Mouse (Mus musculus) thymus, adult 2 months (tissue): ENCODE results near the gene Scamp2. TPM values are rescaled to one million over a fixed set of nuclear protein-coding genes. Genes with fewer than 3 reads are reported as not detected.

Experiments
- DNase-seq: peaks from one replicate; pipeline ENCODE4 v3.0.0; 2021
- H3K27ac ChIP-seq: fragments of 200-500 bp; 2 replicates; pipeline ENCODE4 v1.5.1; 2012; ENCODE audit warnings: low read length, control low read depth; ENCODE audit not compliant: control insufficient read depth, insufficient read depth
- H3K27me3 ChIP-seq: fragments of 200-500 bp; 2 replicates; pipeline ENCODE4 v1.6.1; 2012; ENCODE audit warnings: mild to moderate bottlenecking, low read length, moderate library complexity, mixed read lengths; ENCODE audit not compliant: control insufficient read depth, insufficient read depth
- H3K36me3 ChIP-seq: fragments of 200-500 bp; 2 replicates; pipeline ENCODE4 v1.6.1; 2012; ENCODE audit warnings: mild to moderate bottlenecking, low read length, moderate library complexity; ENCODE audit not compliant: control insufficient read depth, insufficient read depth
- H3K4me1 ChIP-seq: fragments of 200-500 bp; replicated peaks from 2 replicates; pipeline ENCODE4 v1.6.1; 2012; ENCODE audit warnings: low read length; ENCODE audit not compliant: control insufficient read depth, insufficient read depth
- H3K4me3 ChIP-seq: fragments of 200-500 bp; 2 replicates; pipeline ENCODE4 v1.5.1; 2012; ENCODE audit warnings: mild to moderate bottlenecking, low read length, control low read depth, moderate library complexity; ENCODE audit not compliant: control insufficient read depth, insufficient read depth
- CTCF ChIP-seq: fragments of 200-500 bp; IDR thresholded peaks from 2 replicates; pipeline ENCODE4 v1.5.1; 2012; ENCODE audit warnings: mild to moderate bottlenecking, control low read depth, low read length, moderate library complexity, borderline replicate concordance; ENCODE audit not compliant: control insufficient read depth, poor library complexity, insufficient read depth; ENCODE audit errors: extremely low read depth
- POLR2A ChIP-seq: fragments of 200-500 bp; IDR thresholded peaks from 2 replicates; pipeline ENCODE4 v1.6.1; 2012; ENCODE audit warnings: mild to moderate bottlenecking, low read length, control low read depth, moderate library complexity; ENCODE audit not compliant: control insufficient read depth, poor library complexity, insufficient read depth; ENCODE audit errors: extremely low read depth
- WGBS: fragments of 180-500 bp; shearing (Covaris S2); methylation state at CpG from one replicate; pipeline ENCODE4 v1.1.7; 2018; 5-methylcytosine and 5-hydroxymethylcytosine counted together
- polyA plus RNA-seq: library from polyadenylated mRNA; depleted of rRNA; stranded (reverse); fragments of >200 nt; gene quantifications from 2 replicates; pipeline ENCODE4 v1.2.3, GENCODE M21; 2012

Scamp2 gene
- polyA plus RNA-seq, 1 experiment: 134 TPM

DNA sequence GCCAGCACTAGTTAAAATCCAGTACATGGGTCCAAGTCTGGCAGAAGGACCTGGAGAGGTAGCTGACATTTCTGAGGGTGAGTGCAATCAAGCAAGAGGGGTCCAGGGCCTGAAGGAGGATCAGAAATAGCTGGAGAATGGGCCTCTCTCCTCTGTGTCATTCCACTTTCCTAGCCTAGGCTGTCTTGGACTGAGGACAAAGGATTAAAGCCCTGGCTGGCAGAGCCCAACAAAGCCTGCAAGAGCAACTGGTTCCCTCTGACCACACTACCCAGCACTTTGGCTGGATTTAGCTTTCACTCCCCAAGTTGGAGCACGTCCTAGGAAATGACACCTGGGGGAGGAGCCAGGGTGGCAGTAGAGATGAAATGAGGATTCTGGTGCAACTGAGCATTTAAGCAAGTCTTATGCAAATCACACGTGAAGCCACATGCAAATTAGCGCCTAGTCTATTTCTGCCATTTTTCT is 49.6 kb downstream of the Scamp2 start:
- Histone ChIP-seq H3K27ac (no peak overlapping the region), H3K27me3 (no peaks in the 10 kb centered on the region), H3K4me3 (no peak overlapping the region), H3K4me1 (no peaks in the 10 kb centered on the region), H3K36me3 (no peaks in the 10 kb centered on the region)
- no peak for DNase-seq
- WGBS: 57% methylated on average over 3 of the region's 3 CpGs
- no peak for TF ChIP-seq POLR2A
- TF ChIP-seq CTCF: no peak

DNA sequence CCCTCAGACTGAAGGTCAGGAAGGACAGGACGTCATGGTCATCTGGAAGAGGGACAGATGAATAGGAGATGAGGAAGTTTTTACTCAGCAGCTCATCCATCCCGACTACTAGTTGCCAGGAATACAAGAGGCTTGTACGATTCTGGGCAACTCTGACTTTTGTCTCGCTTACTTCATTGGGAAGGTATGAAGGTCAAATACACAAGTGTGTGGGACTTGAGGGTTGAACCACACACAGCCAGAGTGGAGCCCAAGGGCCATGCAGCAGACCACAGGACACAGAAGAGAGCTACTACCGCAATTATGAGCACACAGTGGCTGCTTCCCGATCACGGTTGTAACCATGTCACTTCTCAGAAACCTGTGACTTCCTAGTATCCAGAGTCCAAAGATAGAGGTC is 51.8 kb downstream of the Scamp2 start:
- Histone ChIP-seq H3K27ac (no peak overlapping the region), H3K36me3 (no peaks in the 10 kb centered on the region), H3K4me1 (peaks cover 4% of the 10 kb centered on the region; the same call in 1 of the 2 replicates), H3K27me3 (no peaks in the 10 kb centered on the region), H3K4me3 (no peak overlapping the region)
- TF ChIP-seq CTCF: no peak
- no peak for TF ChIP-seq POLR2A
- WGBS: 84% methylated on average over 7 of the region's 7 CpGs
- no peak for DNase-seq

DNA sequence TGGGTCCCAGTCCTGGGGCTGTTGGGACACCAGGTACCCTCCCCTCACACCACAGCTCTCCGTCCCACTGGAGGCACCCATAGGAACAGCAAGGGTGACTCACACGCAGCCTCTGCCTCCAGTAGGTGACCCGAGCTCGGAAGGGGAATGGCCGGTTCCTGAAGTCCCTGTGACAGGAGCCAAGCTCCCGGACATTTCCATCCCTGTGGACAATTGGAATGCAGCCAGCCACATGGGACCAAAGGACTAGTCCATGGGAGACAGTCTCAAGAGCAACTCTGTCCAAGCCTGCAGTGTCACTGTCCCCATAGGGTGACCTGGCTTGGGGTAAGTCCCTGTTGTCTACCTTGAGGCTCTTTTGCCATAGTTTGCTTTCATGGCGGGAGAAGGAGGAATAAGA is 53.2 kb downstream of the Scamp2 start:
- Histone ChIP-seq H3K27me3 (no peaks in the 10 kb centered on the region), H3K4me3 (no peak overlapping the region), H3K36me3 (no peaks in the 10 kb centered on the region), H3K27ac (no peak overlapping the region), H3K4me1 (peaks cover 7% of the 10 kb centered on the region)
- no peak for DNase-seq
- 98% methylated on average over 7 of the region's 7 CpGs for WGBS
- TF ChIP-seq POLR2A (no peak), CTCF (no peak)

DNA sequence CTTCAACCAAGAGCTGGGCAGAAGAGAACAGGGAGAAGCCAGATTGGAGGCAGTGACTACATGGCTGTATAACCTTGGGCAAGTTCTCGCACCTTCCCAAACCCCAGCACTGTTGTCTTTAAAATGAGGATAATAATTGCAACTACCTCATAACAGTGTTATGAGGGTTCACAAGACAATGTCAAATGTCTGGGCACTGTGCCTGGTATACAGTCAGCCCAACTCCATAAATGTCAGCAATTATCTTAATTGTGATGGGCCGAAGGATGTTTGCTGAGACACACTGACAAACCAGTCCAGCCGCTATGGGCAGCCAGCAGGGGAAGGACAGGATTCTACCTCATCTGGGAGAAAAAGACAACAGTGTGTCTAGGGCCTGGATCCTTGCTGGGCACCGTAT is 54.0 kb downstream of the Scamp2 start:
- TF ChIP-seq POLR2A (no peak), CTCF (no peak)

DNA sequence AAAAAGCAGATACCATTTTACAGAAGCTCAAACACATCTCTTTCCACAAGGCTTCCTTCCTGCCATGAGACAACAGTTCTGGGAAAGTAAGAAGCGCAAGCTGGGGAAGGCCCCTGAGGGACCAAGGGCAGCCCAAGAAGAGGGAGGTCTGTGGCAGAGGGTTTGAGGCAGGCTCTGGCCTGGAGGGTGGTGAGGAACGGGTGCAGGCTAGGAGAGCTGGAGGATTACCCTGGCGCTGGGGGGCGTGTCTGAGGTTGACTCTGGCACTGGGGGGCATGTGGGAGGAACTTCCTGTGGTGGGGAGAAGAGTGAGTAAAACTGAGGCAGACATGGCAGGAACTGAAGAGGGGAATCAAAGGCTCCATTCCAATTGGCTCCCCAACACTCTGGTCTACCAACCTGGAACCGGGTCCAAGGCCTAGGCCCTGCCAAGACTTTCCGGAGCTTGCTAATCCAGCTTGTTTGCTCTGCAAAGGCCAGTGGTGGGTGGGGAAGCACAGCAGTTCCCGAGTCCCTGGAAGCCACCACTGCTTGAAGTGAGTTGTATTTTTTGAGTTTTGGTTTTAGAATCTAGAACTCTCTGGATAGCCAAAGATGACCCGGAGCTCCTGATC is 56.9 kb downstream of the Scamp2 start:
- no peak for DNase-seq
- WGBS: 43% methylated on average over 8 of the region's 8 CpGs
- Histone ChIP-seq H3K4me1 (peaks cover 14% of the 10 kb centered on the region), H3K27ac (no peak overlapping the region), H3K36me3 (no peaks in the 10 kb centered on the region), H3K27me3 (no peaks in the 10 kb centered on the region), H3K4me3 (no peak overlapping the region)
- TF ChIP-seq CTCF (no peak), POLR2A (no peak)

More for the DNA sequence above, 54.0 kb downstream of the Scamp2 start:
- DNase-seq: no peak
- Histone ChIP-seq H3K36me3 (no peaks in the 10 kb centered on the region), H3K4me3 (no peak overlapping the region), H3K4me1 (peaks cover 7% of the 10 kb centered on the region), H3K27ac (no peak overlapping the region), H3K27me3 (no peaks in the 10 kb centered on the region)
- WGBS: 90% methylated on average over 4 of the region's 4 CpGs

DNA sequence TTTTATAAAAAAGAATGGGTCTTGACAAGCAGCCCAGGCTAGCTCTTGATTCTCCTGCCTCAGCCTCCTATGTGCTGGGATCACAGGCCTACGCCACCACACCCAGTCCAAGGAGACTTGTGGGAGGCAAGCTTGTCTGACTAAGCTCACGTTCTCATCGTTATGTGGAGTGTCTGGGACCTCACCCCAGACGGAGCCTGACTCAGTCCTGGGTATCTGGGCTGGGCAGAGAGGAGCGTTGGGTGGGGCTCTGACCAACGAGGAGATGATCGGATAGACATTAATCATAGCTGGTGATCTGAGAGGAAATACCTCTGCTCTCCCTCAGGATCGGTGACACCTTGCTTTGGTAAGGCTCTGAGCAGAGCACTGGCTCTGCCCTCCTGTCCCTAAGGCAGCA is 58.1 kb downstream of the Scamp2 start:
- Histone ChIP-seq H3K27ac (no peak overlapping the region), H3K36me3 (no peaks in the 10 kb centered on the region), H3K4me1 (peaks cover 14% of the 10 kb centered on the region), H3K27me3 (no peaks in the 10 kb centered on the region), H3K4me3 (no peak overlapping the region)
- no peak for DNase-seq
- TF ChIP-seq CTCF (no peak), POLR2A (no peak)
- WGBS: 88% methylated on average over 8 of the region's 8 CpGs

DNA sequence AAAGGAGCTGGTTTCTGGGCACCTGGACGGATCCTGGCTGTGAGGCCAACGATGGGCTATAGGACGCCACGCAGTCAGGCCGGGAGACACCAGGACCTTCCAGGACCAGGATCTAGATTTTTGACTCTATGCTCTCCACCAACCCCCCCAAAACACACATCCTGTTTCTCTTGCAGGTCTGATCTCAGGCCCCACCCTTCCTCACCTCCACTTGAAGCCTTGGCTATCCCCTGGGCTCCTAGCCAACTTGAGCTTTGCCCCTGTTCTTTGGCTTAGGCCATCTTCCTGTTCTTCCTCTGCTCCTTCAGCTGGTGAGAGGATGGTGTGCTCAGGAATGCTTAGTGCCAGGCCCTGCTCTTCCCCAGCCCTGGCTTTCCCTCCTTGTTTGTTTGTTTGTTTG is 59.9 kb downstream of the Scamp2 start, which contains the start of gene Lman1l:
Gene Lman1l (minus strand): TSS at position 101 of the 400 bp plus-strand sequence.
- no peak for DNase-seq
- WGBS: 93% methylated on average over 5 of the region's 5 CpGs
- TF ChIP-seq CTCF (no peak), POLR2A (no peak)
- Histone ChIP-seq H3K4me1 (peaks cover 14% of the 10 kb centered on the region), H3K27ac (no peak within 1 kb of the TSS), H3K36me3 (peaks cover 11% of the 10 kb centered on the region), H3K4me3 (no peak within 1 kb of the TSS), H3K27me3 (no peaks in the 10 kb centered on the region)
